Mouse (Mus musculus) heart, adult 2 months (tissue): Measurements from ENCODE around the gene Ahcyl2.
A peak's percentile ranks its signal among the peaks of the same experiment; 100 is the strongest.

Experiments used
- CTCF ChIP-seq: fragments of 200-600 bp; IDR thresholded peaks from 2 replicates; pipeline ENCODE4 v1.8.1; 2022; ENCODE audit warnings: antibody characterized with exemption, mild to moderate bottlenecking, moderate library complexity
- POLR2A ChIP-seq: fragments of 200-500 bp; IDR thresholded peaks from 2 replicates; pipeline ENCODE4 v1.6.1; 2011; ENCODE audit warnings: mild to moderate bottlenecking, low read depth, low read length, control low read depth; ENCODE audit not compliant: insufficient read depth

DNA sequence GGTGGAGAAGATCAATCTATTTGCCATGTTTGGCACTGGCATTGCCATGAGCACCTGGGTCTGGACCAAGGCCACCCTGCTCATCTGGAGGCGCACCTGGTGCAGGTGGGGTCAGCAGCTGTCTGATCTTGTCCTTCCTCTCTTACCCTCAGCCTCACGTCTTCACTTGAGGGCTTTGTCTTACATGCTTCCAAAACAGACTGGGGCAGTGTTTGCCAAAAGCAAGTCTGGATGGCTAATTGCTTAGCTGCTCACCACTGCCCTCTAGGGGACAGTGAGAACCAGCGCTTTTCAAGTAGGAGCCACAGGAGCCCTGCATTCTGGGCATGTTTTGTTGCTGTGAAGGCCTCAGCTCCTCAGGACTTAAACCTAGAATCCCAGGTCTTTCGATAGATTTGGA is 9.4 kb upstream of the Ahcyl2 start:
- peak; percentile 94; the same call in 1 of the 2 replicates for TF ChIP-seq CTCF
- no peak for TF ChIP-seq POLR2A
